Mouse (Mus musculus) C2C12 (cell line): ENCODE data around the gene Rapgef2. TPM values are rescaled to one million over a fixed set of nuclear protein-coding genes. Genes with fewer than 3 reads are reported as not detected.

Experiments
- H3K27me3 ChIP-seq: one replicate; pipeline ENCODE4 v1.6.1; 2011; ENCODE audit not compliant: control insufficient read depth, insufficient read depth, insufficient read length
- H3K36me3 ChIP-seq: one replicate; pipeline ENCODE4 v1.6.1; 2011; ENCODE audit not compliant: control insufficient read depth, insufficient read depth
- H3K4me3 ChIP-seq: one replicate; pipeline ENCODE4 v1.5.1; 2011; ENCODE audit warnings: mild to moderate bottlenecking, control low read depth; ENCODE audit not compliant: poor library complexity, insufficient read depth, severe bottlenecking
- H3K79me2 ChIP-seq: one replicate; pipeline ENCODE4 v1.6.1; 2011; ENCODE audit not compliant: control insufficient read depth, insufficient read depth
- H3K79me3 ChIP-seq: one replicate; pipeline ENCODE4 v1.6.1; 2011; ENCODE audit warnings: low read depth, control low read depth
- H3ac ChIP-seq: one replicate; pipeline ENCODE3; 2011; ENCODE audit warnings: low read depth; ENCODE audit not compliant: control insufficient read depth, insufficient read length
- CEBPB ChIP-seq: IDR thresholded peaks from one replicate; pipeline ENCODE4 v1.6.1; 2011; ENCODE audit warnings: low read depth, mild to moderate bottlenecking, control low read depth, moderate library complexity
- CTCF ChIP-seq: IDR thresholded peaks from one replicate; pipeline ENCODE4 v1.5.1; 2011; ENCODE audit not compliant: control insufficient read depth, insufficient read depth, insufficient read length
- FOSL1 ChIP-seq: IDR thresholded peaks from one replicate; pipeline ENCODE4 v1.8.0; 2011; ENCODE audit warnings: mild to moderate bottlenecking, low read length; ENCODE audit not compliant: poor library complexity, insufficient read depth, severe bottlenecking
- MAX ChIP-seq: IDR thresholded peaks from one replicate; pipeline ENCODE4 v1.6.1; 2011; ENCODE audit warnings: mild to moderate bottlenecking, control low read depth
- MYOD1 ChIP-seq: IDR thresholded peaks from one replicate; pipeline ENCODE4 v1.6.1; 2011; ENCODE audit warnings: low read depth; ENCODE audit not compliant: control insufficient read depth, insufficient read length
- MYOG ChIP-seq: IDR thresholded peaks from one replicate; pipeline ENCODE4 v1.6.1; 2011; ENCODE audit not compliant: control insufficient read depth, insufficient read length; ENCODE audit errors: extremely low read depth
- USF1 ChIP-seq: IDR thresholded peaks from one replicate; pipeline ENCODE4 v1.6.1; 2011; ENCODE audit warnings: low read depth, mild to moderate bottlenecking, control low read depth, moderate library complexity
- polyA plus RNA-seq: library from polyadenylated mRNA; unstranded; fragments of >200 nt; fragmentation: generic; extraction: Trizol; gene quantifications from one replicate; pipeline ENCODE4 v1.2.1, GENCODE M21; 2012; ENCODE audit warnings: missing spikeins

The Rapgef2 gene
- polyA plus RNA-seq, 1 experiment: 5.6 TPM

DNA sequence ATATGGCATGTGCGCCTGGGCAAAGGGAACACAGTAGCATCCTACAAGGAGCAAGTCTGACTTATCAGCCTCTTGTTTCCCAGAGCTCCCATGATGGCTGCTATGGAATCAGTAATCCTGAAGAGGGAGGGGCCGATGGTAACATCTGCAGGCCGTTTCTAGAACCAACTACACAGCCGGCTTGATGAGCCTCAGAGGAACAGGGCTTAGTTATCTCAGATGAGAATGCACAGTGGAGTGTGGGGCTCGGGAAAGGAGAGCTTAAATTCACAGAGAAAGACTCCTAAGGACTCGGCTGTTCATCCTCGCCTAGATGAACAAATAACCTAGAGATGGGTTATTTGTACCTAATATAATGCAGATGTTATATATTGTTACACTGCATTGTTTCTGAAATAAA is 164.9 kb downstream of the Rapgef2 start:
- no peak overlapping the region for H3K4me3 ChIP-seq
- TF ChIP-seq MYOD1 (no peak), CEBPB (no peak), MYOG (no peak), USF1 (no peak), CTCF (no peak), FOSL1 (no peak), MAX (no peak)
- no peak overlapping the region for H3ac ChIP-seq
- H3K36me3 ChIP-seq: no peaks in the 10 kb centered on the region
- no peaks in the 10 kb centered on the region for H3K27me3 ChIP-seq
- H3K79me2 ChIP-seq: peaks cover 39% of the 10 kb centered on the region
- peaks cover 19% of the 10 kb centered on the region for H3K79me3 ChIP-seq

- peaks cover 17% of the 10 kb centered on the region for H3K79me3 ChIP-seq
These were observed 166.3 kb downstream of the Rapgef2 start for GRCm38 (mm10) chr3:79119983-79120382.

DNA sequence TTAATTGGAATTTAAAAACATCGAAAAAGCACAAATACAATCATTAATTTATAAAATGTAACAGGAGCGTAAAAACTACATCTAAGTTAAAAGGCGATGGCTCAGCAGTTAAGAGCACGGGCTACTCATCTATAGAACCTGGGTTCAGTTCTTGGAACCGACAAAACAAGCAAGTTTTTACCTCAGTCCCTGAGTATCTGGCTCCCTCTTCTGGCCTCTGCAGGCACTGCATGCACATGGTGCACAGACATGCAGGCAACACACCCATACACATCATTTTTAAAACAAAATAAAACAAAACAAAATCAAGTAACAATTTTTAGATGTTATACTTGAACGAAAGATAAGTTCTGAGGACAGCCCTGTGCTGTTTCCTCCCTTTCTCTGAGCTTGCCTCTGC is 176.2 kb downstream of the Rapgef2 start:
- H3K79me3 ChIP-seq: peaks cover 4% of the 10 kb centered on the region

More at GRCm38 (mm10) chr3:79119983-79120382, 166.3 kb downstream of the Rapgef2 start:
- no peaks in the 10 kb centered on the region for H3K27me3 ChIP-seq
- no peaks in the 10 kb centered on the region for H3K36me3 ChIP-seq
- no peak overlapping the region for H3ac ChIP-seq
- peaks cover 43% of the 10 kb centered on the region for H3K79me2 ChIP-seq
- no peak overlapping the region for H3K4me3 ChIP-seq
- no peak for TF ChIP-seq CEBPB
- TF ChIP-seq MYOG: no peak

GRCm38 (mm10) chr3:79108246-79108645 is 178.1 kb downstream of the Rapgef2 start:
- Histone ChIP-seq H3K36me3 (peaks cover 10% of the 10 kb centered on the region), H3K79me2 (no peaks in the 10 kb centered on the region), H3K27me3 (no peaks in the 10 kb centered on the region), H3K79me3 (peaks cover under 1% of the 10 kb centered on the region), H3ac (no peak overlapping the region), H3K4me3 (no peak overlapping the region)
- TF ChIP-seq MYOD1 (no peak), MYOG (no peak), CEBPB (no peak), FOSL1 (no peak), USF1 (no peak), CTCF (no peak), MAX (no peak)

More for the DNA sequence above, 176.2 kb downstream of the Rapgef2 start:
- Histone ChIP-seq H3K27me3 (no peaks in the 10 kb centered on the region), H3ac (no peak overlapping the region), H3K36me3 (peaks cover 4% of the 10 kb centered on the region), H3K4me3 (no peak overlapping the region), H3K79me2 (no peaks in the 10 kb centered on the region)
- TF ChIP-seq CEBPB: no peak
- no peak for TF ChIP-seq MYOD1
- no peak for TF ChIP-seq MYOG
- no peak for TF ChIP-seq FOSL1
- no peak for TF ChIP-seq MAX
- no peak for TF ChIP-seq USF1
- TF ChIP-seq CTCF: no peak

GRCm38 (mm10) chr3:79106360-79106759 is 180.0 kb downstream of the Rapgef2 start:
- Histone ChIP-seq H3ac (no peak overlapping the region), H3K27me3 (no peaks in the 10 kb centered on the region), H3K79me3 (no peaks in the 10 kb centered on the region), H3K79me2 (no peaks in the 10 kb centered on the region), H3K36me3 (peaks cover 20% of the 10 kb centered on the region), H3K4me3 (no peak overlapping the region)
- no peak for TF ChIP-seq MAX
- TF ChIP-seq CEBPB: no peak
- TF ChIP-seq USF1: no peak
- no peak for TF ChIP-seq MYOD1
- TF ChIP-seq MYOG: no peak
- TF ChIP-seq FOSL1: no peak
- TF ChIP-seq CTCF: no peak

GRCm38 (mm10) chr3:79103604-79104003 is 182.7 kb downstream of the Rapgef2 start:
- Histone ChIP-seq H3K36me3 (peaks cover 20% of the 10 kb centered on the region), H3K79me2 (no peaks in the 10 kb centered on the region), H3K4me3 (no peak overlapping the region), H3ac (no peak overlapping the region), H3K27me3 (no peaks in the 10 kb centered on the region), H3K79me3 (no peaks in the 10 kb centered on the region)
- TF ChIP-seq FOSL1 (no peak), MYOG (no peak), CTCF (no peak), CEBPB (no peak), MYOD1 (no peak), MAX (no peak), USF1 (no peak)
